Mouse (Mus musculus) testis, adult 2 months (tissue): Measurements from ENCODE around the gene Col5a1.
A peak's percentile ranks its signal among the peaks of the same experiment; 100 is the strongest.

ENCODE experiments used
- CTCF ChIP-seq: fragments of 200-500 bp; IDR thresholded peaks from 2 replicates; pipeline ENCODE4 v1.5.1; 2012; ENCODE audit warnings: low read depth, mild to moderate bottlenecking, inconsistent platforms, low read length, moderate library complexity; ENCODE audit not compliant: control insufficient read depth, insufficient read depth, insufficient replicate concordance
- POLR2A ChIP-seq: fragments of 200-500 bp; IDR thresholded peaks from 2 replicates; pipeline ENCODE4 v1.6.1; 2012; ENCODE audit warnings: low read depth, mild to moderate bottlenecking, inconsistent platforms, low read length, moderate library complexity; ENCODE audit not compliant: control insufficient read depth

DNA sequence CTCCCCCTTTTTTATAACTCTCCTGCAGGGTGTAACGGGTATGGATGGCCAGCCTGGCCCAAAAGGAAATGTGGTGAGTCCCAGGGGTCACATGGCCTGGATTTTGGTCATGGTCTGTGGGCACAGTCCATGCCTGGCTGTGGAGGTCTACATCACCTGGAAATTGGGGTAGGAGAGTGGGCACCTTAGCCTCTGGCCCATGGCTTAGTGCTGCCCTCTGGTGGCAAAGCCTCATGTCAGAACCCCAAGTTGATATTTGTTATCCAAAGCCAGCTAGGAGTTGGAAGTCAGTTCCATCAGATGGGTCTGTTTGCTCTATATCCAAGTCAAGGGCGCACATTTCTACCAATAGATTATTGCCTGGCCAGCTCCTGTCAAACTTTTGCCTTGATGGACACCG is 87.6 kb downstream of the Col5a1 start:
- no peak for TF ChIP-seq POLR2A
- peak; percentile 65; the same call in 1 of the 2 replicates for TF ChIP-seq CTCF
